Mouse (Mus musculus) heart, postnatal 4 days (tissue): ENCODE data around the gene Arhgef7. TPM values are rescaled to one million over a fixed set of nuclear protein-coding genes. Genes with fewer than 3 reads are reported as not detected.

Source experiments
- DNase-seq: peaks from one replicate; pipeline ENCODE4 v3.0.0; 2021
- total RNA-seq, 2 experiments: library from RNA; stranded (reverse); gene quantifications; 2 replicates each; pipeline ENCODE4 v1.2.3; 2021

The Arhgef7 gene
- 100 to 1,000 TPM; 209 to 213 TPM for total RNA-seq

GRCm38 (mm10) chr8:11727651-11728481 is at the start of gene Arhgef7:
Gene Arhgef7, plus strand, starts transcription at chr8:11727721.
- peak; percentile 81 for DNase-seq

- DNase-seq, result no peak
Observed at GRCm38 (mm10) chr8:11684558-11684957, 43.0 kb upstream of the Arhgef7 start.

- no peak for DNase-seq
Observed at GRCm38 (mm10) chr8:11687251-11687650, 40.3 kb upstream of the Arhgef7 start.

- no peak for DNase-seq
Observed at GRCm38 (mm10) chr8:11689945-11690344, 37.6 kb upstream of the Arhgef7 start.

- DNase-seq, result no peak
Observed at GRCm38 (mm10) chr8:11691284-11691683, 36.2 kb upstream of the Arhgef7 start.

- no peak for DNase-seq
Observed at GRCm38 (mm10) chr8:11691761-11692160, 35.8 kb upstream of the Arhgef7 start.

- DNase-seq, result no peak
Observed at GRCm38 (mm10) chr8:11692455-11692854, 35.1 kb upstream of the Arhgef7 start.

GRCm38 (mm10) chr8:11693972-11694371 is 33.5 kb upstream of the Arhgef7 start:
- DNase-seq, result no peak

- no peak for DNase-seq
Observed at GRCm38 (mm10) chr8:11696176-11696575, 31.3 kb upstream of the Arhgef7 start.

- DNase-seq, result no peak
Observed at GRCm38 (mm10) chr8:11697467-11697866, 30.1 kb upstream of the Arhgef7 start.

GRCm38 (mm10) chr8:11699442-11700001 is 28.0 kb upstream of the Arhgef7 start:
- no peak for DNase-seq

GRCm38 (mm10) chr8:11700060-11701032 is 27.2 kb upstream of the Arhgef7 start:
- DNase-seq, result peak; percentile 91

- DNase-seq, result no peak
Observed at GRCm38 (mm10) chr8:11701033-11701362, 26.5 kb upstream of the Arhgef7 start, which contains the start of gene 1700016D06Rik. Gene 1700016D06Rik, minus strand, starts transcription at chr8:11701063.

- no peak for DNase-seq
Observed at GRCm38 (mm10) chr8:11701428-11701827, 26.1 kb upstream of the Arhgef7 start.

GRCm38 (mm10) chr8:11703789-11704188 is 23.7 kb upstream of the Arhgef7 start:
- no peak for DNase-seq

- no peak for DNase-seq
Observed at GRCm38 (mm10) chr8:11704716-11705420, 22.7 kb upstream of the Arhgef7 start.

GRCm38 (mm10) chr8:11705818-11706217 is 21.7 kb upstream of the Arhgef7 start:
- DNase-seq, result peak; percentile 75

- peak; percentile 68 for DNase-seq
Observed at GRCm38 (mm10) chr8:11707701-11708100, 19.8 kb upstream of the Arhgef7 start.

- DNase-seq, result no peak
Observed at GRCm38 (mm10) chr8:11708815-11709214, 18.7 kb upstream of the Arhgef7 start.

- no peak for DNase-seq
Observed at GRCm38 (mm10) chr8:11709542-11709941, 18.0 kb upstream of the Arhgef7 start.

GRCm38 (mm10) chr8:11710415-11710814 is 17.1 kb upstream of the Arhgef7 start:
- no peak for DNase-seq

GRCm38 (mm10) chr8:11712244-11712643 is 15.3 kb upstream of the Arhgef7 start:
- peak; percentile 46 for DNase-seq
